8 mouse cellular contexts compared by ENCODE assay signal in genomic region chr5:136186723-136187122, GRCm38 (mm10). TPM values are rescaled to one million over a fixed set of nuclear protein-coding genes. Genes with fewer than 3 reads are reported as not detected.
DNase-seq lines count a peak whose midpoint lies in the region; ATAC-seq and TF ChIP-seq lines count a peak whose summit lies in the region.

No protein-coding gene starts in this region.

- peak; percentile 46 to 55 for DNase-seq in cerebellum, adult 2 months
- no peak for DNase-seq in cerebellum, adult 8-10 months
- DNase-seq in urinary bladder, postnatal 14 days (ENCODE audit: low spot score), result peak; percentile 60
- no peak for DNase-seq in urinary bladder, adult 2 months (ENCODE audit: low spot score)
- DNase-seq in kidney, postnatal 0 days (ENCODE audit: low spot score), result peak; percentile 83
- peak; percentile 54 to 72 for DNase-seq in spleen, postnatal 4 days (ENCODE audit: low spot score in 2 of 2)

- H3K9me3 ChIP-seq in forebrain, embryonic 16.5 days (ENCODE audit: control insufficient read depth, low read length), result no peaks in the 10 kb centered on the region
- no peaks in the 10 kb centered on the region for H3K9me3 ChIP-seq in kidney, postnatal 0 days (replicated peaks; ENCODE audit: low read length)

- no peaks in the 10 kb centered on the region for H3K27me3 ChIP-seq in cerebellum, adult 2 months (ENCODE audit: control insufficient read depth, insufficient read depth, low read length)
- no peaks in the 10 kb centered on the region for H3K27me3 ChIP-seq in forebrain, embryonic 16.5 days (replicated peaks; ENCODE audit: control insufficient read depth, insufficient read depth, low read length)
- H3K27me3 ChIP-seq in kidney, postnatal 0 days (ENCODE audit: insufficient read depth, low read length), result no peaks in the 10 kb centered on the region

- peak; percentile 96 for TF ChIP-seq CTCF in cerebellum, adult 2 months (IDR thresholded peaks at IDR 0.05; ENCODE audit: borderline replicate concordance, insufficient read depth, low read depth, low read length)
- peak; percentile 88 for TF ChIP-seq CTCF in kidney, postnatal 0 days (IDR thresholded peaks at IDR 0.05; ENCODE audit: low read depth)

- no peak for TF ChIP-seq POLR2A in cerebellum, adult 2 months (IDR thresholded peaks at IDR 0.05; ENCODE audit: borderline replicate concordance, insufficient read depth, low read length)

- H3K4me2 ChIP-seq in forebrain, embryonic 16.5 days (ENCODE audit: low read length), result no peak overlapping the region
- H3K4me2 ChIP-seq in kidney, postnatal 0 days (ENCODE audit: low read length), result no peak overlapping the region

- ATAC-seq in forebrain, embryonic 16.5 days, result peak; percentile 54; the same call in 1 of the 2 replicates
- ATAC-seq in kidney, postnatal 0 days (replicated peaks; ENCODE audit: low FRiP score, low read depth), result 0 out of 2 replicates have a peak, but pooled peaks have one; percentile 21
- peak; percentile 81 for ATAC-seq in megakaryocyte-erythroid progenitor cell, adult 5-6 weeks (replicated peaks; ENCODE audit: low FRiP score, low TSS enrichment, poor library complexity, severe bottlenecking)

- 28% methylated on average over 4 of the region's 4 CpGs for WGBS in cerebellum, adult 2 months
- WGBS in forebrain, embryonic 16.5 days, result 35% methylated on average over 4 of the region's 4 CpGs
- WGBS in kidney, postnatal 0 days, result 41% methylated on average over 4 of the region's 4 CpGs

- H3K4me3 ChIP-seq in cerebellum, adult 2 months (replicated peaks; ENCODE audit: insufficient read depth, low read depth, low read length), result no peak overlapping the region
- no peak overlapping the region for H3K4me3 ChIP-seq in forebrain, embryonic 16.5 days (replicated peaks; ENCODE audit: low read length)
- no peak overlapping the region for H3K4me3 ChIP-seq in kidney, postnatal 0 days (replicated peaks; ENCODE audit: low read depth, low read length)

- H3K9ac ChIP-seq in forebrain, embryonic 16.5 days (replicated peaks; ENCODE audit: low read depth, low read length), result no peak overlapping the region
- no peak overlapping the region for H3K9ac ChIP-seq in kidney, postnatal 0 days (ENCODE audit: low read depth, low read length)

- H3K4me1 ChIP-seq in cerebellum, adult 2 months (ENCODE audit: control insufficient read depth, insufficient read depth, low read length), result no peaks in the 10 kb centered on the region; the same call in 1 of the 2 replicates
- H3K4me1 ChIP-seq in forebrain, embryonic 16.5 days (replicated peaks; ENCODE audit: control insufficient read depth, insufficient read depth, low read length), result no peaks in the 10 kb centered on the region
- no peaks in the 10 kb centered on the region for H3K4me1 ChIP-seq in kidney, postnatal 0 days (replicated peaks; ENCODE audit: insufficient read depth, low read length)

- no peak overlapping the region for H3K27ac ChIP-seq in cerebellum, adult 2 months (ENCODE audit: insufficient read depth, low read length)
- H3K27ac ChIP-seq in forebrain, embryonic 16.5 days (ENCODE audit: low read length), result no peak overlapping the region
- H3K27ac ChIP-seq in kidney, postnatal 0 days, result no peak overlapping the region

- 0 out of 2 replicates have a peak, but pooled peaks cover 14% of the 10 kb centered on the region for H3K36me3 ChIP-seq in forebrain, embryonic 16.5 days (ENCODE audit: control insufficient read depth, insufficient read depth)
- H3K36me3 ChIP-seq in kidney, postnatal 0 days (ENCODE audit: insufficient read depth, low read length), result peaks cover 31% of the 10 kb centered on the region

RNA-seq across cellular contexts. Expression of gene Prkrip1, which starts 12.0 kb away (rescaled TPM):
- polyA plus RNA-seq in cerebellum, adult 2 months (2012; rRNA removed), result 36.2 and 38.0 TPM in 2 replicates
- 20.8 and 23.3 TPM in 2 replicates for polyA plus RNA-seq in urinary bladder, adult 2 months (2012; rRNA removed)
- polyA plus RNA-seq in forebrain, embryonic 16.5 days (2015; fragmentation: Nextera tagmentation; extraction: Ambion mirVana), result 54.0 and 63.0 TPM in 2 replicates
- 44.2 and 46.6 TPM in 2 replicates for polyA plus RNA-seq in kidney, postnatal 0 days (2015; fragmentation: Nextera tagmentation; extraction: Ambion mirVana)
- 24.2 and 32.6 TPM in 2 replicates for total RNA-seq in megakaryocyte-erythroid progenitor cell, adult 5-6 weeks (2014; fragmentation: Nextera tagmentation)
- 67.4 and 131 TPM in 2 replicates for total RNA-seq in megakaryocyte-erythroid progenitor cell, adult 5-6 weeks (2017)

RNA-seq across cellular contexts. Expression of gene Orai2, which starts 16.2 kb away (rescaled TPM):
- polyA plus RNA-seq in cerebellum, adult 2 months (2012; rRNA removed), result 64.9 and 66.9 TPM in 2 replicates
- polyA plus RNA-seq in urinary bladder, adult 2 months (2012; rRNA removed), result 9.8 and 10.8 TPM in 2 replicates
- 41.1 and 44.2 TPM in 2 replicates for polyA plus RNA-seq in forebrain, embryonic 16.5 days (2015; fragmentation: Nextera tagmentation; extraction: Ambion mirVana)
- 6.2 and 6.9 TPM in 2 replicates for polyA plus RNA-seq in kidney, postnatal 0 days (2015; fragmentation: Nextera tagmentation; extraction: Ambion mirVana)
- total RNA-seq in megakaryocyte-erythroid progenitor cell, adult 5-6 weeks (2014; fragmentation: Nextera tagmentation), result 14.5 and 20.3 TPM in 2 replicates
- 10.1 and 23.9 TPM in 2 replicates for total RNA-seq in megakaryocyte-erythroid progenitor cell, adult 5-6 weeks (2017)

RNA-seq across cellular contexts. Expression of gene Alkbh4, which starts 50.8 kb away (rescaled TPM):
- polyA plus RNA-seq in cerebellum, adult 2 months (2012; rRNA removed), result 15.7 and 17.2 TPM in 2 replicates
- 11.2 and 11.3 TPM in 2 replicates for polyA plus RNA-seq in urinary bladder, adult 2 months (2012; rRNA removed)
- 18.0 and 19.4 TPM in 2 replicates for polyA plus RNA-seq in forebrain, embryonic 16.5 days (2015; fragmentation: Nextera tagmentation; extraction: Ambion mirVana)
- polyA plus RNA-seq in kidney, postnatal 0 days (2015; fragmentation: Nextera tagmentation; extraction: Ambion mirVana), result 12.2 and 15.4 TPM in 2 replicates
- 12.1 and 19.2 TPM in 2 replicates for total RNA-seq in megakaryocyte-erythroid progenitor cell, adult 5-6 weeks (2014; fragmentation: Nextera tagmentation)
- total RNA-seq in megakaryocyte-erythroid progenitor cell, adult 5-6 weeks (2017), result 8.1 and 8.5 TPM in 2 replicates

RNA-seq across cellular contexts. Expression of gene Lrwd1, which starts 50.8 kb away (rescaled TPM):
- 21.5 and 23.7 TPM in 2 replicates for polyA plus RNA-seq in cerebellum, adult 2 months (2012; rRNA removed)
- 20.5 and 22.6 TPM in 2 replicates for polyA plus RNA-seq in urinary bladder, adult 2 months (2012; rRNA removed)
- 32.1 and 32.7 TPM in 2 replicates for polyA plus RNA-seq in forebrain, embryonic 16.5 days (2015; fragmentation: Nextera tagmentation; extraction: Ambion mirVana)
- polyA plus RNA-seq in kidney, postnatal 0 days (2015; fragmentation: Nextera tagmentation; extraction: Ambion mirVana), result 21.6 and 23.1 TPM in 2 replicates
- 64.7 and 67.4 TPM in 2 replicates for total RNA-seq in megakaryocyte-erythroid progenitor cell, adult 5-6 weeks (2014; fragmentation: Nextera tagmentation)
- 47.7 and 49.6 TPM in 2 replicates for total RNA-seq in megakaryocyte-erythroid progenitor cell, adult 5-6 weeks (2017)

RNA-seq across cellular contexts. Expression of gene Sh2b2, which starts 59.6 kb away (rescaled TPM):
- 8.1 and 8.3 TPM in 2 replicates for polyA plus RNA-seq in cerebellum, adult 2 months (2012; rRNA removed)
- polyA plus RNA-seq in urinary bladder, adult 2 months (2012; rRNA removed), result 1.8 and 2.2 TPM in 2 replicates
- polyA plus RNA-seq in forebrain, embryonic 16.5 days (2015; fragmentation: Nextera tagmentation; extraction: Ambion mirVana), result 30.3 and 33.3 TPM in 2 replicates
- 3.1 and 4.1 TPM in 2 replicates for polyA plus RNA-seq in kidney, postnatal 0 days (2015; fragmentation: Nextera tagmentation; extraction: Ambion mirVana)
- total RNA-seq in megakaryocyte-erythroid progenitor cell, adult 5-6 weeks (2014; fragmentation: Nextera tagmentation), result 1.7 and 3.0 TPM in 2 replicates
- total RNA-seq in megakaryocyte-erythroid progenitor cell, adult 5-6 weeks (2017), result 0.09 and 1.8 TPM in 2 replicates

Comparison
In these comparisons a context has a peak if more than half of its experiments do, and no peak if none do; other contexts are left out.
1. DNase-seq: peak in cerebellum, adult 2 months (2 of 2), urinary bladder, postnatal 14 days (single experiment), kidney, postnatal 0 days (single experiment) and spleen, postnatal 4 days (2 of 2); none in cerebellum, adult 8-10 months (single experiment) and urinary bladder, adult 2 months (single experiment).
2. ATAC-seq: peak in every context shown above with its lines; median percentile 81 in megakaryocyte-erythroid progenitor cell, adult 5-6 weeks; 54 in forebrain, embryonic 16.5 days; 21 in kidney, postnatal 0 days.